Mouse (Mus musculus): Measurements from ENCODE around the gene Gm20388.
A peak's percentile ranks its signal among the peaks of the same experiment; 100 is the strongest.

Gene Gm20388

DNA sequence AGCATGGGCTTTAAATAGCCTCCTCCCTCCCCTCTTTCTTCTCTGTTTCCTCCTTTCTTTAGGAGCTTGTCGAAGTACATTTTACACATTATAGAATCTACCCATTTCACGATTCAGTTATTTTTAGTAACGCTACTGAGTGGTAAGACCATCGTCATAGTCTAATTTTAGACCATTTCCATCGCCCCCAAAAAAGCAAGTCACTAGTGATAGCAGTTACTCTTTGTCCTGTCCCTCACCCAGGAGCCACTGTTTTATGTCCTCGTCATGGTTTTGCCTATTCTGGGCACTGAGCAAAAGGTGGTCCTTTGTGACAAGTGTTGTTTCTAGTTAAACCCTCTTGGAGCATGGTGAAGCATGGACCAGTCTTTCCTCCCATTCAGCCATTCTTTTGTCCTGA lies 209.3 kb downstream of the Gm20388 start:
- peak; percentile 39 for DNase-seq (ENCODE audit: low read depth, low spot score)

DNA sequence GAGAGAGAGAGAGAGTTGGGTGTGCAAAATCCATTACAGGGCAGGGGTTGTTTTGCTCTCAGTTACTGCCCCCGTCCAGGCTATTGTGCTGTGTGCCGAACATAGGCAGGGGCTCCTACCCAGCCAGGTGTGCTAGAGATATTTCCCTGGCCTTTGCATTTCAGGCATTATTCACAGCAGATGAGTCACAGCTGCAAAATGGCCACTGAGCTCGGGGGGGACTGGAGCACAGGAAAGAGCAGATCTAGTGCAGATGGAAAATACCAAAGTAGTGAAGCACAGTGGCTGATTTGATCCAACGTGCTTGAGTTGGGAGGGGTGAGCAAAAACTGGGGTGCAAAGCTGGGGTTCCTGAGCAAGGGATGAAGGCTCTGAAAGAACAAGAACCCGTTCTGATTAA lies 210.3 kb downstream of the Gm20388 start:
- DNase-seq (ENCODE audit: low read depth, low spot score) = peak; percentile 71

DNA sequence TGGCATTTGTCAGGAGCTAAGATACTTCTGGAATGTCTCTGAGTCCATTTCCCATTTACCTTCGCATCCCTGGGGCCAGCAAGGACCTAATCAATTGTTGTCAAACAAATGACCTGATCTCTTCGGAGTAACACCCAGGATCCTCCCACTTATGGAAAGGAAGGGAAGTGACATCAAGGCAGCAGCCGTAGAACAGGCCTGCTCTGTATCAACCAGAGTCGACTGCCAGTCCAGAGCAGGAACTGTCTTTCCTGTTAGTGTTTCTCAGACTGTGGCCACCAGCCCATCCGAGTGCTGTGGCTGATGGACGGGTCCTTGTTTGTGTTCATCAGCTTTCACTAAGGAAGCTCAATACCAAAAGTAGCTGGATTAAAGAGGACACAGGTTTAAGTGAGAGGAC lies 213.6 kb downstream of the Gm20388 start:
- no peak for DNase-seq (ENCODE audit: low read depth, low spot score)

DNA sequence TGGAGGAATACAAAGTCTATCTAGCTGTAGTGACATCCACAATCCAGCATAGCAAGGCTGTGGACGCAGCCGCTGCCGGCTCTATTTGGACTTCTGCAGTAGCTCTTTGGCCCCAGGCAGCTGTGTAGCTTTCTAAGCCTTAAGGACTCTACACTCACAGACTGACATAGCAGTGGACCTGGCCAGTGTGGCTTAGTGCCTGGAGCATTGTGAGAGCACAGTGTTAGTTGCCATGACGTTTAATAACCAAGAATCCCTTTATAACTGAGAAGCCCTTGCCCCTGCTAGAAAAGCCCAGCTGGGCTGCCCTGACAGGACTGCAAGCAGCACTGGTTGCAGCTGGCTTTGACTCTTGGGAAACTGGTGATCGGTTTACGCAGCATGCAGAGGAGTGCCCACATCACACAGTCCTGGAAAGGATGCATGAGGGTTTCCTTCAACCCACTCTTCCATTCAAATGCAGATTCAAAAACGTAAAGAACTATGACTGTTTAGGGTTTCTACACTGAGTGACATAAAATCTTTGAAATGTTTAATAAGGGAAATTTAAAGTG lies 214.3 kb downstream of the Gm20388 start:
- no peak for DNase-seq (ENCODE audit: low read depth, low spot score)

DNA sequence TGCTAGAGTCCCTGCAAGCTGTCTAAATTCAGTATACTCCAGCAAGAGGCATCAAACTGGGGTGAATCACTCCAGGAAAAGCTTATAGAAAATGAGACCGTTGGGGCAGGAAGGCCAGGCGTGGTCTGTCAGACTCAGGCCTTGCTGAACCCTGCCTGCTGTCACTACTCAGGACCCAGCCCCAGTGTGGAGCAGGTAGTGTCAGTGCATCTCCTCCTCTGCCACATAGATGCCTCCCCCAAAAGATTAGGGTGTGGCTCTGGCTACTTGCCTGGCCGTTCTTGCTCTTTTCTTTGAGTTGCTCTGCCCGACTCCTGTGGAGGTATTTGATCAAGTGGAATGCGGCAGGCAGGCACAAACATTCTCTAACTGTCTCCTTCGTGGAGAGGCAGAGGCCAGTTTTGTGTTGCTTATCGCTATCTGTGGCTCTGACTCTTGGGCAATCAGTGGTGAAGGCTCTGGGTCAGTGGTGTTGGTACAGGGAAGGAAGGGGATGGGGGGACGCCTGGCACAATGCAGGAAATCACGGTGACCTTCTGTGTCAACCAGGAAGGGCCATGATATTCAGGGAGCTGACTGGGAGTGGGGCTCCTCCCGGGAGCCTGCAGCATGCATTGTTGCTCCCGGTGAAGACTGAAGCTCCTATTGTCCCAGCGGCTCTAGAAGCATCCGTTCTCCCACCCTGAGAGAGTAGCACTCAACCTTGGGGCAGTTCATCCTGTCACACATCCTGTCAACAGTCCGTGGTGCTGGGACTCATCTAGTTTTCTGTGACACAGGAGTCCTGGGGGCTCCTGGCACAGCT lies 215.9 kb downstream of the Gm20388 start:
- no peak for DNase-seq (ENCODE audit: low read depth, low spot score)

DNA sequence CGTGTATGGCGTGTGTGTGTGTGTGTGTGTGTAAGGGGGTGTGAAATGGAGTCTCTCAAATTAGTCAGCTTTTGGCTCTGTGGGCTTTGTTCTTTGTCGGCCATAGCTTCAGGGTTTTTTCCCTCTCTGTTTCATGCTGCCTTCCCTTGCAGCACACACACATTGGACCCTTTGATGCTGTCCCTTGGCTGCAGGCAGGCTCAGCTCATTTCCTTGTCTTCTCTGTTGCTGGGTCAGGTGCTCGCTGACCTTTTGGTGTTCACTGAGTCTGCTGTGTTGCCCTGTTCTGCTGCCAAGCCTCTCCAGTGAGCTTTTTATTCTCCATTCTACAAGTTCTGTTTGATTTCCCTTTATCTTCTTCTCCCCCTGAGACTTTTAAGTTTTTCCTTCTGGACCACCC lies 218.9 kb downstream of the Gm20388 start:
- peak; percentile 74 for DNase-seq (ENCODE audit: low read depth, low spot score)

DNA sequence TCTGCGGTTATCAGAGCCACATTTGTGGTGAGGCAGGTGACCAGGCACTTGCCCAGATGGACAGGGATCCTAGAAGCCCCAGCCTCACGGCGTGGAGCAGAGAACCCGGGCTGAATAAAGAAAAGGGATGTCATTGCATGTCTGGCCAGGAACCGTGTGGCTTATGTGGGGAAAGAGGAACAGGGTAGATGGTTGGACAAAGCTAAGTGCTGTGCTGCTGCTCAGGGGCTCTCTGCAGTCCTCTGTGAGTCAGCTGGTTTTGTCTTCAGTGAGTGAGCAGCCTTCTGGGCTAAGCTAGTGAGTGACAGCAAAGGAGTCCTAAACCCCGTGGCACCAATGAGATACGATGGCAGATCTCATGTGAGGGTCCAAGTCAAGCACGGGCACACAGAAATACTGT lies 220.5 kb downstream of the Gm20388 start:
- no peak for DNase-seq (ENCODE audit: low read depth, low spot score)

DNA sequence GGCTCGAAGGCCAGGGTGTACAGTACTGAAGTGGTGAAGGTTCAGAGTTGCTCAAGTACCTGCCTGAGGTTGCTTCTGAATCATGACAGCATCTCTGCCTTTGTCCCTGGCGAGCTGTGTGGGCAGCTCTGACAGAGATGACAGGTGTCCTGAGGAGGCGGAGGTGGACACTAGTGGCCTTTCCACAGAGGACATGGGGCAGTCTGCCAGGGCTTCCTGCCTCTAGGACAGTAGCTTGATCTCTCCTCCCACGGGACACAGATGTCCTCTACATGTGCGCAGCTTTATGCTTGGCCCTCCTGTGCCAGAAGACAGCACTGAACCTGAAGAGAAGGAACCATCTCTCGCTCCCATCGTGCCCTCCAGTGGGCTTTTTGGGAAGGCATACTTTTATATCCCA lies 222.5 kb downstream of the Gm20388 start:
- DNase-seq (ENCODE audit: low read depth, low spot score) = peak; percentile 98

DNA sequence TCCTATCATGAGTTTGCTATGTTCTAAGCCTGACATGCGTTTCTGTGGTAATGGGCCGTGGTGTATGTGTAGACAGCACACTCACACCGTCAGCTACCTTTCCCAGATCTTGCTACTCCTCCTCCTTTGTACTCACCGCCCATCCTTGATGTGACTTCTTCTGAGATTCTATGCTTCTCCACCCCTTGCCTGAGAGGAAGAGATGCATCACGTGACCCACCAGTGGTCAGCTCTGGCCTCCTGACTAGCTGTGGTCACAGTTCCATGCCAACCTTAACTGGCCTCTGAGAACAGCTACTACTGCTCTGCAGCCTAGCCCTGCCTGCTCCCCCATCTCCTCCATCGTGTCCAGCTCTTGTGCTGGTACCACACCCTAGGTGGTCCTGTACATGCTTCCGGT lies 225.0 kb downstream of the Gm20388 start:
- DNase-seq (ENCODE audit: low read depth, low spot score) = no peak

DNA sequence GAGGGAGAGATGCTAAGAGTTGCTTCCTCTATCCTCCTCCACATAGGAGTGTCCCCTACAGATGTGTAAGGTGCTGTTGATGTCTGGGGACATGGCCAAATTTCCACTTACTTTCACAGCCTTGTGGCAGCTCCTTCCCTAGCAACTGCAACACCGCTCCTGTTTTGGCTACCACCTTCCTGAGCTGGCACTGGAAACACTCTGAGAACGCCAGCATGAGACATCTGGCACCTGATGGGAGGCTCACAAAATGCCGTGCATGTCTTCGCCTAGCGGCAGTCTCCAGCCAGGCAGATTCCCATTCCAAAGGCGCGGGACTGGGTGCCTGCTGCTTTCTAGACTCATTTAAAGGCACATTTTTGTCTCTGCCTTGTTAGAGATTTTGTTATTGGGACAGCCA lies 226.0 kb downstream of the Gm20388 start:
- peak; percentile 96 for DNase-seq (ENCODE audit: low read depth, low spot score)

DNA sequence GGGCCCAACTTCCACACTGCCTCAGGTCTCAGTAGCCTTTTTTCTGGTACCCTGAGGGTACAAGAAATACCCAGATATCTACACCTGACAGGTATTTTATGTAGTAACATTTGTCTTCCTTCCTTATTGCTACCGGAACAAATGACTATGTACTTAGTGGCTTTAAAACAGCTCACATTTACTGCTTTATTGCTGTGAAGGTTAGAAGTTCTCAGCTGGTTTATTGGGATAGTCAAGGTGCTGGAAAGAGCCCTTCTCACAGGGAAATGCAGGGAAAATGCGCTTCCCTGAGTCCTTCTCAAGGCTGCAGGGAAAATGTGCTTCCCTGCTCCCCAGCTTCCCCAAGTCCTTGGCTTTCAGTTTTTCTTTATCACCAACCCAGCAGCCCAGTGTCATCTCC lies 228.3 kb downstream of the Gm20388 start:
- DNase-seq (ENCODE audit: low read depth, low spot score) = no peak

DNA sequence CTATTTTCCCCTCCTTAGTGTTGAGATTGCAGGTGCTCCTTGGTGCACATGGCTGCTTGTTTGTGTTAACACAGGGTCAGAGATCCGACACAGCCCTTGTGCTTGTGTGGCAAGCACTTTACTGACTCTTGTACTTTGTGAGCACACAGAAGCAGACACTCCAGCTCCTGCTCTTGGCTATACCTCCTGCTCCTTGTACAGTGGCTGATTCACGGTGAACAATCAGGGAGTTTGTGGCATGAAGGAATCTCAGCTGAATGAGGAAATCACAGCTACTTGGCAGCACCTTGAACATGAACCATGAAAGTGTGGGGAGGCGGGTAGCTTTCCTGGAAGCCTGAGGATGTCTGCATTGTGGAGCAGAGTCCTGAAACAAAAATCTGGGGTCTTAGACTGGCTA lies 230.1 kb downstream of the Gm20388 start:
- no peak for DNase-seq (ENCODE audit: low read depth, low spot score)

DNA sequence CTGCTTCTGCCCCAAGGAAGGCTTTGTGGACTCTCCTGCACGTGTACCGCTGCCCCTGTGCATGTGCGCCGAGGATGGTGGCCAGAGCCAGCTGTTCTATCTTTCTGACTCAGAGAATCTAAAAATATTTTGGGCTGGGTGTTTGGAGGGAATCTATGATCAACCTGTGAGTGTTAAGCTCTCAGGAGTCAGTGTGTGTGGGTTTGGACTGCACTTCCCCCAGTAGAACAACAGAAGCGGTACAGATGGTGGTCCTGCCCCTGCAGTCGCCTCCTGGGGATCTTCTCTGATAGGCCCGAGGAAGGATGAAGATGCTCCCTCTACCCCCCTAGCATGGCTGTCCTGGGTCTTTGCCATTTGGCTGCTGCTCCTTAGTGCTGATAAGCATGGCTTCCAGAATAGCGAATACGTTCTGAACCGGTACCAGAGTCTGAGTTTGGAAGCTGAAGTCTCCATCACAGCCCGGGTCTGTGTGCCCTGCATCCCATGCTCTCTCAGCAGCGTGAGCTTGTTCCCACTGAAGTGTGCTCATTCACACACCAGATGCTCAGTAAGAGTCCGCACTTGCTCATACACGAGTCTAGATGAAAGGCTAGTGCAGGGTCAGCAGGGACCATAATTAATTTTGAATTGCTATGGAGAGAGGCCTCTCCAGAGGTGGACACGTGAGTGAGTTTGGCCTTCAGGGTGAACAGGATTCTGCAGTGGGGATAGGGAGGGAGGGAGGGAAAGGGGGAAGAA lies 233.4 kb downstream of the Gm20388 start:
- DNase-seq (ENCODE audit: low read depth, low spot score) = peak; percentile 86

DNA sequence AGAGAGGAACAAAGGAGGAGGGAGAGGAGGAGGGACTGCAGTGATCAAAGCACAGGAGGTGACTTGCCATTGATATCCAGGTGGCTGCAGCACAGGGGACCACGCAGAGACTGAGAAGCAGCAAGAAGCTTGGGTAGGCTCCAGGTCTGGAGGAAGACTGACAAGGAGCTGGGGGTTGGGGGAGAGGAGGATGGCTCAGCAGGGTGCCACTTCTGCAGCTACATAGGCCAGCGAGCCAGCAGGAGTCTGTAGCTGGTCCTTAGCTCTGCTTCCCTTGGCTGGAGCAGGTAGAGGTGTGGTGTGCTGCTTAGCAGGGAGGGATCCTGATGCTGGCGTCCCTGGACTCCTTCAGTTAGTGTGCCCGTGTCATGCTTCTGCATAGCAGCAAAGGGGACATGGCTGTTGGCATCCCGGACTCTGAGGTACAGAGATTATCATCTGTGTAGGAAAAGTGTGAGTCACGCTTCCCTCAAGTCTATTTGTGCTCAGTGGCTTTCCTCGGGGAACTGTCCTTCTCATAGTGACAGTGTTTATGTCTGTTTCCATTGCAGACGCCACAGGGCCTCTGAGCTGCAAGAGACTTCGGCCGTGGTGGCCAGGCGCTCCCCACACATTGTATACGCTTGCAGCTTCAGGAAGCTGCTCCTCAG lies 234.1 kb downstream of the Gm20388 start:
- DNase-seq (ENCODE audit: low read depth, low spot score) = peak; percentile 91

DNA sequence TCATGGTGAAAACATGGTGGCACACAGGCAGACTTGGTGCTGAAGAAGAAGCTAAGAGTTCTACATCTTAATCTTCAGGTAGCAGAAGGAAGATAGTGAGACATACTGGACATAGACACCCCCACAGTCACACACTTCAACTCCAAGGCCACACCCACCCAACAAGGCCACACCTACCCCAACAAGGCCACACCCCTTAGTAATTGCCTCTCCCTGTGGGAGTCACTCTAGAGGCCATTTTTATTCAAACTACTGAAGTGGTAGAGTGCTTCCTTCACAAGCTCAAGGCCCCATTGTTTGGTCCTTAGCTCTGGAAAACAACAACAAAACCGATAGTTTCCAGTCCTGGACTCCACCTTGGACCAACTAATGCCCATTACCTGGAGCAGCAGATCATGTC lies 235.4 kb downstream of the Gm20388 start:
- no peak for DNase-seq (ENCODE audit: low read depth, low spot score)

DNA sequence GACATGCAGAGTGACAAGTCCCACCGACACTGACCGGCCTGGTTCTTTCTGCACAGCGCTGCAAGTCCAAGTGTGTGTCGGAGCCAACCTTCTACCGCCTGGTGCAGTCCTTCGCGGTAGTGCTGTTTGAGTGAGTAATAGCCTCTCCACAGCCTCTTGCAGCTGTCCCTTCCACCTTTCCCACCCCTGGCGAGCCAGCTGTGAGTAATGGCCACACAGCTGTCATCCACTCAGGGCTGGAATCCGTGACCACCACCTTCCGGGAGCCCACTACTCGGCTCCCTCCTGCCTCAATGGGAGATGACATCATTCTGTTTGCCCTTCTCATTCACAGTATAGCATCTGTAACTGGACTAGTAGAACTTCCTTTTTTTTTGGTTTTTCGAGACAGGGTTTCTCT lies 239.4 kb downstream of the Gm20388 start:
- DNase-seq (ENCODE audit: low read depth, low spot score) = no peak

DNA sequence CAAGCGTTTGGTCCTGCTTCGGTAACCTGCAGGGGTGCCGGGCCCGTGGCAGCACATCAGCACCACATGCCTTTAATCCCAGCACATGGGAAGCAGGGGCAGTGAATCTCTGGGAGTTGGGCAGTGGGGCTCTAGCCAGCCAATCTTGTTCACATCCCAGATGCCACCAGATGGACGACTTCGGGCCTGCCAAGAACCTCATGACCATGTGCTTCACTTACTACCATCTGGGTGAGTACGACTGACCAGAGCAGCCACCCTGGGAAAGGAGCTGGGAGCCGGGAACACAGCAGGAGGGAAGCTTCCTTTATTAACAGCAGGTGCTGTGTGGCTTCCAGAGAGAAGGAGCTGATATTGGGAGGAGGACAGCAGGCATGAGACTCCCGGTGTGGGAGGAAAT lies 240.5 kb downstream of the Gm20388 start:
- no peak for DNase-seq (ENCODE audit: low read depth, low spot score)

DNA sequence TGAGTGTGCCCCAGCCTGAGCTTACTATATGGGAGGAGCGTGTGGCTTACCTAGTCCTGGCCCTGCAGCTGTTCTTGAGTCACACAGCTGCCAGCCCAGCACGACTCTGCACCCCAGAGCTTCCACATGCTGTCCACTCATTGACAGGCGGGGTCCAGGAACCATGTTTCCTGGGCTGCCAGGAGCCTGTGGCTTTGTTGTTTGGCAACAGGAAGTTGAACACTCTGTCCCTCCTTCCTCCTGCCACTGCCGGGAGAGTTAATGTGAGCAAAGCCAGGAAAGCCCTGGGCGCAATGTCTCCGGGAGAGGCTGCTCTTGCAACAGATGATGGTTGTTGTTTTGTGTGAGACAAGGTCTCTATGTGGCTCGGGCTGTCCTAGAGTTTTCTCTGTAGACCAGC lies 242.0 kb downstream of the Gm20388 start:
- no peak for DNase-seq (ENCODE audit: low read depth, low spot score)

DNA sequence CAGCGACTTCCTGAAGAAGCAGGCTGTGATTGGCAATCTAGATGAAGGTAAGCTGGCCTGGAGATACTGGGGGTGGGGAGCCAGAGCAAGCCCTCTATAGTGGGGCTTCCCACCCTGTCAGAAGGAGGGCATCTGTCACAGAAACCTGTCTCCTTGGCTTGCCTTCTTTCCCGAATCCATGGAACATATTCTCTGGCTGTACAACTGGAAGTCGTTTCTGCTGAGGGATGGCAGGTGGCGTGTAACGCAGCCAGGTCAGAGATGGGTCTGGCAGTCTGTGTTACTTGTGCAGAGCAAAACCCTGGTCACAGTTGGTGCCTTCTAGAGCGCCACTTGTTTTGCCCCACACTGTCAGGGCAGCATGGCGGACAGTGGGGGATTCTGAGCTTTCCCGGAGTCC lies 249.7 kb downstream of the Gm20388 start:
- DNase-seq (ENCODE audit: low read depth, low spot score) = peak; percentile 95

DNA sequence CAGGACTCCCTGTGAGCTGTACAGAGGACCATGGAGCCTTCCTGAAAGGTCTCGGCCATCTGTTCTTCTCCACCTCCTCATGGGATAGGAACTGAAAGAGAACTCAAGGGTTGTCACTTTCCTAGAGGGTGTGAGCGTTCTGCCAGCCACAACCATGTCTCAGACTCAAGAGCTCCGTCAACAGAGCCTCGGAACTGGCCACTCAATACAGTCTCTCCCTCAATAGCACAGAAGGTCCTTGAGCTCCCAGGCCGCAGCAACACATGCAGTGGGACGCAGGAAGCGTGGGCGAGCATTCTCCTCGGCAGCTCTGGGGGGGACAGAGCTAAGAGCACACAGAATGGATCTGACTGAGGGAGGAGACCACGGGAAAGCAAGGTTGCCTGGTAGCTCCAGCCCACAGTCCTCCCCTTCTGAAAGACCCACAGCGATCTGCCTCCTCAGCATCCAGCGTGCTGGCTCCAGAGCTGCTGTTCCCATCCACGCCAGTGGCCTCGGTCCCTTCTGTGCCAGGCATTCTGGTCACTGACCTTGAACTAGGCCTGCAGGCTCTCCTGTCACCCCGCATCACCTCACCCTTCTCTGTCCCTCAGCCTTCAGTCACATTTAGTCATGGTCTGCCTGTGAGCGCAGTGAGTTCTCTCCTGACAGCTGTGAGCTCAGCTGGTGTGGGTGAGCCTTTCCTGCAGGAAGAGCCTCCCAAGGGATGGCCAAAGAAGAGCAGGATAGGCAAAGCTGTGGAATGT lies 251.2 kb downstream of the Gm20388 start:
- peak; percentile 63 for DNase-seq (ENCODE audit: low read depth, low spot score)

DNA sequence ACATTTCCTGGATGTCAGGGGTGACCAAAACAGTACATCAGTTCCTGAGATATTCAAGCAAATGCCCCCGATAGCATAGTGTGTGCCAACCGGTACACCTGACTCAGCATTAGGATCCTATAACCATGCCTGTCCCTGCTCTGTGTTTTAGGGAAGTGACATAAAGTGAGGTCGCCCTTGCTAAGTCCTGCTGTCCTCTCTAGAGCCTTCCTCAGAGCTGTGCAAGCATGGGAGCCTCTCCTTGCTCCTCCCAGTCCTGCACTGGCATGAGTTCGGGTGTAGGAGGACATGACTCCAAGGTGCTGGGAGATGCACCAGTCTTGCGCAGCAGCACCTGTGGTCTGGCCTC lies 251.7 kb downstream of the Gm20388 start:
- no peak for DNase-seq (ENCODE audit: low read depth, low spot score)

DNA sequence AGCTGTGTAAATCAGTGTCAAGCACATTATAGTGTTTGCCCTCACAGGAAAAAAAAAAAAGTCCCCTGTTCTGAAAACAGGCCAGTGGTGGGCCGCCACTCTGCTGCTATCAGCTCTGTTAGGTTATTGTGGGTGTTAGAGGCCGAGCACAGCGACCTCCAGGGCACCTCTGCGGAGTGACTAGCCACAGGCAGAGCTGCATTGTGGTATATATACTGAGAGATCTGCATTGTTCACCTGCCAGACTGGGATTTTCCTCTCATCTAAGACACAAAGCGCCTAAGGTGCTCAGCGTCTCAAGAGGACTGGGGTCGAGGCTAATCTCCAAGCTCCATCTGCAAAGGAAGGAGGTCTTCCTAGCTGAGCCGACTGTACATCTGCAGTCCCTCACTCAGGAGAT lies 252.7 kb downstream of the Gm20388 start:
- DNase-seq (ENCODE audit: low read depth, low spot score) = no peak
